Mouse (Mus musculus) heart, postnatal 4 days (tissue): Measurements from ENCODE around the gene 2810408A11Rik. TPM values are rescaled to one million over a fixed set of nuclear protein-coding genes. Genes with fewer than 3 reads are reported as not detected.

Experiments
- DNase-seq: peaks from one replicate; pipeline ENCODE4 v3.0.0; 2021
- total RNA-seq, 2 experiments: library from RNA; stranded (reverse); gene quantifications; 2 replicates each; pipeline ENCODE4 v1.2.3; 2021

The 2810408A11Rik gene
- total RNA-seq: 1 to 10 TPM; 5.2 to 6.2 TPM

- peak; percentile 90 for DNase-seq
These were observed at the start of gene 2810408A11Rik, which contains the start of gene Neurl4 for GRCm38 (mm10) chr11:69900471-69901405. Gene 2810408A11Rik, minus strand, starts transcription at chr11:69900987. Gene Neurl4, plus strand, starts transcription at chr11:69901072.

- peak; percentile 95 for DNase-seq
These were observed 48.0 kb upstream of the 2810408A11Rik start for GRCm38 (mm10) chr11:69948763-69949150.

- peak; percentile 98 for DNase-seq
These were observed 47.4 kb upstream of the 2810408A11Rik start, which contains the start of gene Slc2a4 for GRCm38 (mm10) chr11:69948066-69948762. Gene Slc2a4, minus strand, starts transcription at chr11:69948188.

GRCm38 (mm10) chr11:69947337-69948065, 46.7 kb upstream of the 2810408A11Rik start:
- peak; percentile 86 for DNase-seq

- no peak for DNase-seq
These were observed 45.5 kb upstream of the 2810408A11Rik start for GRCm38 (mm10) chr11:69945997-69946891.

- no peak for DNase-seq
These were observed 44.4 kb upstream of the 2810408A11Rik start for GRCm38 (mm10) chr11:69945216-69945615.

- DNase-seq: no peak
These were observed 40.2 kb upstream of the 2810408A11Rik start for GRCm38 (mm10) chr11:69940962-69941361.

GRCm38 (mm10) chr11:69939731-69940130, 38.9 kb upstream of the 2810408A11Rik start:
- DNase-seq: no peak

- no peak for DNase-seq
These were observed 38.4 kb upstream of the 2810408A11Rik start for GRCm38 (mm10) chr11:69939181-69939580.

- no peak for DNase-seq
These were observed 37.7 kb upstream of the 2810408A11Rik start for GRCm38 (mm10) chr11:69938401-69938979.

GRCm38 (mm10) chr11:69937834-69938233, 37.0 kb upstream of the 2810408A11Rik start:
- DNase-seq: no peak

- peak; percentile 69 for DNase-seq
These were observed 36.6 kb upstream of the 2810408A11Rik start for GRCm38 (mm10) chr11:69937385-69937784.

GRCm38 (mm10) chr11:69936714-69937347, 36.0 kb upstream of the 2810408A11Rik start:
- peak; percentile 35 for DNase-seq

GRCm38 (mm10) chr11:69936156-69936555, 35.4 kb upstream of the 2810408A11Rik start:
- peak; percentile 38 for DNase-seq

GRCm38 (mm10) chr11:69935137-69935879, 34.5 kb upstream of the 2810408A11Rik start, which contains the start of gene Ybx2:
Gene Ybx2, plus strand, starts transcription at chr11:69935796.
- peak; percentile 92 for DNase-seq

GRCm38 (mm10) chr11:69934681-69935080, 33.9 kb upstream of the 2810408A11Rik start:
- DNase-seq: no peak

- peak; percentile 98 for DNase-seq
These were observed 33.4 kb upstream of the 2810408A11Rik start for GRCm38 (mm10) chr11:69934169-69934568.

- no peak for DNase-seq
These were observed 32.3 kb upstream of the 2810408A11Rik start for GRCm38 (mm10) chr11:69933066-69933465.

GRCm38 (mm10) chr11:69932254-69932653, 31.5 kb upstream of the 2810408A11Rik start:
- DNase-seq: no peak

- no peak for DNase-seq
These were observed 31.0 kb upstream of the 2810408A11Rik start for GRCm38 (mm10) chr11:69931769-69932168.
